Mouse (Mus musculus): Measurements from ENCODE around the gene Gas7. TPM values are rescaled to one million over a fixed set of nuclear protein-coding genes. Genes with fewer than 3 reads are reported as not detected.
A peak's percentile ranks its signal among the peaks of the same experiment; 100 is the strongest.

Gas7 gene
- total RNA-seq (2014; rRNA removed) (73.1 and 76.0 TPM in 2 replicates), polyA plus RNA-seq (2015; fragmentation: Nextera tagmentation; extraction: Ambion mirVana) (43.8 and 46.8 TPM in 2 replicates)

DNA sequence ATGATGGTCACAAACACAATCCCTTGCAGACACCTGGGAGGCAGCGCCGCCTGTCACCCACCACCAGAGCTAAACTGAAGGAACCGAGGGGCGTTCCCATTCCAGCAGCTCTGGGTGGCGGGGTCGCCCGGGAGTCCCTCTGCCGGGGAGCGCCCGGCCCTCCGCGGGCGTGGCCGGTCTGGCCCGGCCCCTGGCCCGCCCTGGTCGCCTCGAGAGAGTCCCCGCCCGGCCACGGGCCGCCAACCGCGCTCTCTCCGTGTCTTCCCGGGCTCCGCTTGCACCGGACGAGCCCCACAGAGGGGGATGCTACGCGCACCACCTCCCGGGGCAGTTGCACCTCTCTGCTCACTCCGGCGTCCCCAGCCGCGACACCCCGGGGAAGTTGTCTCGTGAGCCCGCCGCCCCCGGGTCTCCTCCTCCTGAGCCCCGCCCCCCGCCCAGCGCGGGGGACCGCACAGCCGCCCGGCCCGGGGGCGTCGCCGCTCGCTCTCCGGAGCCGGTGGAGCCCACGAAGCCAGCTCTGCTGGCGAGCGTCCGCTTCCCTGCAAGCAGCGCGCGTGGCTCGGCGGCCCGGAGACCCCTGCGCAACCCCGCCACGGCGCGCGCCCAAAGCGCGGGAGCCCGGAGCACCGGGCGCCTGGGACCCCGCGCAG, at the start of gene Gas7:
Gene Gas7 (plus strand): TSS at position 564 of the 653 bp plus-strand sequence.
- H3K9me3 ChIP-seq (ENCODE audit: low read length): no peaks in the 10 kb centered on the region
- no peaks in the 10 kb centered on the region for H3K27me3 ChIP-seq (ENCODE audit: insufficient read depth, low read length)
- H3K4me1 ChIP-seq (ENCODE audit: insufficient read depth, low read length): no peaks in the 10 kb centered on the region
- H3K4me2 ChIP-seq (ENCODE audit: low read depth, low read length): peak within 1 kb of the TSS; percentile 96
- peak within 1 kb of the TSS; percentile 69 for H3K9ac ChIP-seq (replicated peaks; ENCODE audit: low read length)
- H3K36me3 ChIP-seq (ENCODE audit: insufficient read depth, low read length): no peaks in the 10 kb centered on the region
- ATAC-seq: peak; percentile 82
- H3K4me3 ChIP-seq (ENCODE audit: low read length): peak within 1 kb of the TSS; percentile 79
- TF ChIP-seq CTCF (IDR thresholded peaks at IDR 0.05; ENCODE audit: low read depth): peak; percentile 42; the same call in 1 of the 2 replicates
- under 1% methylated on average over 77 of the region's 78 CpGs for WGBS
- H3K27ac ChIP-seq: peak within 1 kb of the TSS; percentile 60
- DNase-seq (ENCODE audit: low spot score): peak; percentile 63

DNA sequence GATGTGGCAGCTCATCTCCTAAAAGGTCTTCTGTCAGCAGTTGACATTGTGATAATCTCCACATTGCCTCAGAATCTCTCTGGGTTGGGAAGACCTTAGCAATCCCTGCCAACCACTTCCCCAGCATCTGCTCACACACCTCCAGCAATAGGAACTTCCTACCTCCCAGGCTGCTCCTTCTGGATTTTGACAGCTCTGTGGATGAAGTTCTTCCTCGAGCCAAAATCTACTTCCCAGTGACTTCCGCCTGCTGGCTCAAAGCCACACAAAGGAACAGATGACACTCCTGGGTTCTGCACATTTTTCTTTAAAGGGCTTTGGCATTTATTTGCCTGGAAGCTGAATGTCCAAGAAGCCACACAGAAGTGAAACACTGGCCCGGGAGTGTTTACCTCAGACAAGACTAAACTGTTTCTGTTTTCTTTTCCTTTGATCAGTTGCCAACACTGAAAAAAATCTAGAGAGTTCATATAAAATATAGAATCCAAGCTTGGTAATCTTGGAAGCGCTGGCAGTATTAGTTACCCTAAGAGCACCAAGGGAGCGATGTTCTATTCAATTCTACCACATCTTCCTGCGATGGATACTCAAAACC, 40.8 kb upstream of the Gas7 start:
- peak; percentile 48 for DNase-seq (ENCODE audit: low spot score)
- 71% methylated on average over 6 of the region's 6 CpGs for WGBS

DNA sequence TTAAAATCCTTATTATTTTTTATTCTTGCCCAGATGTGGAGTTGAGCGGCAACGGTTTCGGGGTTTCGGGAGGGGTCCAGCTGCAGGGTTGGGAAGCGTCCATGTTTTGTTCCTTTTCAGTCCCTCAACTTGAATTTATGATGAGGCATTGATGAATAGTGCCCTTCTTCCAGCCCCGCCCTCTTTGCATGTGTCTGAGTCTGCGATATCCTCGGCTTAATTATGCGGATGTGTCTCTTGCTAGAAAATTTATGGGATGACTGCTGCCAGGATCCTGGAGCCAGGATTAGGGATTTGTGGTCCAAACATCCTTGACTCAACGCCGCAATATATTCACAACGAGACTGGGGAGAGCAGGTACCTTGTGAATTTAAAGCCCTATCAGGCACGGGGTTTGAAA, 31.7 kb upstream of the Gas7 start:
- Histone ChIP-seq H3K4me1 (ENCODE audit: insufficient read depth, low read length) (no peaks in the 10 kb centered on the region), H3K4me2 (ENCODE audit: low read depth, low read length) (no peak overlapping the region), H3K27me3 (ENCODE audit: insufficient read depth, low read length) (no peaks in the 10 kb centered on the region), H3K36me3 (ENCODE audit: insufficient read depth, low read length) (no peaks in the 10 kb centered on the region), H3K9me3 (ENCODE audit: low read length) (no peaks in the 10 kb centered on the region), H3K9ac (replicated peaks; ENCODE audit: low read length) (no peak overlapping the region), H3K27ac (no peak overlapping the region), H3K4me3 (ENCODE audit: low read length) (no peak overlapping the region)
- 67% methylated on average over 13 of the region's 13 CpGs for WGBS
- TF ChIP-seq CTCF (IDR thresholded peaks at IDR 0.05; ENCODE audit: low read depth): no peak
- no peak for ATAC-seq
- DNase-seq (ENCODE audit: low spot score): no peak

More for the DNA sequence above, 40.8 kb upstream of the Gas7 start:
- no peak for TF ChIP-seq CTCF (IDR thresholded peaks at IDR 0.05; ENCODE audit: low read depth)
- no peak overlapping the region for H3K4me2 ChIP-seq (ENCODE audit: low read depth, low read length)
- no peaks in the 10 kb centered on the region for H3K4me1 ChIP-seq (ENCODE audit: insufficient read depth, low read length)
- H3K27ac ChIP-seq: no peak overlapping the region
- H3K27me3 ChIP-seq (ENCODE audit: insufficient read depth, low read length): no peaks in the 10 kb centered on the region
- no peak overlapping the region for H3K4me3 ChIP-seq (ENCODE audit: low read length)
- ATAC-seq: no peak
- H3K9me3 ChIP-seq (ENCODE audit: low read length): no peaks in the 10 kb centered on the region
- no peak overlapping the region for H3K9ac ChIP-seq (replicated peaks; ENCODE audit: low read length)
- no peaks in the 10 kb centered on the region for H3K36me3 ChIP-seq (ENCODE audit: insufficient read depth, low read length)

DNA sequence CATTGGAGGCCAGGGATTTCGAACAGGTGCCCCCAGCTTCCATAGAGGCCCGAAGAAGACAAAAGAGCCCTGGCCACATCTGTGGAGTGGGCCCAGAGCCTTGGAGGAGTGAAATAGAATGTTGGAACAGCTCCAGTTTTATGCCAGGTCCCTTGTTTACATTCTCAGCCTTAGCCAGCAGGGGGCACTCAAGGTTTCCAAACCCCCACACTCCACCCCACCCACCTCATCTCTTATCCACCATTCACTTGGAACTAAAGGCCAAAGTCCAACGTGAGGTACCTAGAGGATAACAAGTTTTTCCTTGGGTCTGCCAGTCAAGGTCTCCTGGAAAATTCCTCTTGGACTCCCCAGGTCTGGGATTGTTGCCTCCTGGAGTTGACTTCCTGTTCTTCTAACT, 27.0 kb upstream of the Gas7 start:
- Histone ChIP-seq H3K36me3 (ENCODE audit: insufficient read depth, low read length) (no peaks in the 10 kb centered on the region), H3K4me2 (ENCODE audit: low read depth, low read length) (no peak overlapping the region), H3K27ac (no peak overlapping the region), H3K9ac (replicated peaks; ENCODE audit: low read length) (no peak overlapping the region), H3K27me3 (ENCODE audit: insufficient read depth, low read length) (no peaks in the 10 kb centered on the region), H3K4me3 (ENCODE audit: low read length) (no peak overlapping the region), H3K9me3 (ENCODE audit: low read length) (no peaks in the 10 kb centered on the region), H3K4me1 (ENCODE audit: insufficient read depth, low read length) (no peaks in the 10 kb centered on the region)
- no peak for ATAC-seq
- 33% methylated on average over 3 of the region's 3 CpGs for WGBS
- DNase-seq (ENCODE audit: low spot score): peak; percentile 34
- TF ChIP-seq CTCF (IDR thresholded peaks at IDR 0.05; ENCODE audit: low read depth): peak; percentile 41; the same call in 1 of the 2 replicates

DNA sequence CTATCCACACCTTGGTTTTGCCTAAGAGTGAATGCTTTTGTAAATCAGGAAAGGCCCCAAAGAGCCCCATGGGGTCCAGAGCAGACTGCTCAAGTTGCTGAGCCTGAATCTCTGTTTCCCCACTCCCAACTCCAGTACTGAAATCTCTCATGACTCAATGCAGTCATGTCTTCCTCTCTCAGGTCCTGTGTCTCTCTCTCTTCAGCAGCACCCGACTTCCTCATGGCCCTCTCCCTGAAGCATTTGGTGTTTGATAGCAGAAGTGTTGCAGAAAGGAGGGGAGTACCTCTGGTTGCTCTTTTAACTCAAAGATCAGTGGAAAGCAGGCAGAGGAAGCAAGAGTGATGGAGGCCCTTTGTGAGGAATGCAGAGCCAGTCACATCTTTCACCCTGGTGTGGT, 25.4 kb upstream of the Gas7 start:
- WGBS: 67% methylated on average over 1 of the region's 1 CpGs
- H3K27me3 ChIP-seq (ENCODE audit: insufficient read depth, low read length): no peaks in the 10 kb centered on the region
- H3K4me2 ChIP-seq (ENCODE audit: low read depth, low read length): no peak overlapping the region
- H3K9me3 ChIP-seq (ENCODE audit: low read length): no peaks in the 10 kb centered on the region
- no peak for ATAC-seq
- H3K9ac ChIP-seq (replicated peaks; ENCODE audit: low read length): no peak overlapping the region
- no peak for DNase-seq (ENCODE audit: low spot score)
- H3K27ac ChIP-seq: no peak overlapping the region
- no peaks in the 10 kb centered on the region for H3K36me3 ChIP-seq (ENCODE audit: insufficient read depth, low read length)
- H3K4me1 ChIP-seq (ENCODE audit: insufficient read depth, low read length): no peaks in the 10 kb centered on the region
- TF ChIP-seq CTCF (IDR thresholded peaks at IDR 0.05; ENCODE audit: low read depth): no peak
- H3K4me3 ChIP-seq (ENCODE audit: low read length): no peak overlapping the region

DNA sequence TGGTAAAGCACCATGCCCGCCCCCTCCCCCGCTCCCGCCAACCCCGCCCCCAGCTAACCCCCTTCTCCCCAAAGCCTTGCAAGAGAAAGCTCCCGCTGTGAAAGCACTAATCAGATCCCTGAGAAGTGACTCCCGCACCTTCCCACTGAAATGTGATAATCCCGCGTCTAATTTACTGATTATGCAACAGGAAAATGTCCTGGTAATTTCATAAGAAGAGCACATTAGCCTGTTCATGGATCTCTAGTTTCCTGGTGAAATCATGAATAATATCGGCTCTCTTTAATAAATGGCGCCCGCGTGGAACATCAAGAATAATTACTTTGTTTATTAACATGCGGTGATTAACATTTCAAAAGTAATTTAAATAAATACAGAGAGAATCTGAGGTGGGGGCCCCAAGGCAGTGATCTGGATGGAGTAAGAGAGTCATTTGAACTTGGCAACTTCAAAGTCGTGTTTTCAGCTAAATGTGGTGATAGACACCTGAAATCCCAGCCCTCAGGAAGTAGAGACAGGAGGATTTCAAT, 24.1 kb upstream of the Gas7 start:
- no peak for TF ChIP-seq CTCF (IDR thresholded peaks at IDR 0.05; ENCODE audit: low read depth)
- Histone ChIP-seq H3K4me1 (ENCODE audit: insufficient read depth, low read length) (no peaks in the 10 kb centered on the region), H3K9me3 (ENCODE audit: low read length) (no peaks in the 10 kb centered on the region), H3K27me3 (ENCODE audit: insufficient read depth, low read length) (no peaks in the 10 kb centered on the region), H3K4me3 (ENCODE audit: low read length) (no peak overlapping the region), H3K9ac (replicated peaks; ENCODE audit: low read length) (no peak overlapping the region), H3K36me3 (ENCODE audit: insufficient read depth, low read length) (no peaks in the 10 kb centered on the region), H3K4me2 (ENCODE audit: low read depth, low read length) (peak overlapping the region; percentile 30; the same call in 1 of the 2 replicates), H3K27ac (no peak overlapping the region)
- 15% methylated on average over 14 of the region's 14 CpGs for WGBS
- DNase-seq (ENCODE audit: low spot score) (peak; percentile 34), ATAC-seq (0 out of 2 replicates have a peak, but pooled peaks have one; percentile 38)

Measured in hindbrain, postnatal 0 days (tissue).